20 mouse cellular contexts compared by ENCODE assay signal in genomic region chr10:69327362-69327761, GRCm38 (mm10). TPM values are rescaled to one million over a fixed set of nuclear protein-coding genes. Genes with fewer than 3 reads are reported as not detected.
DNase-seq lines count a peak whose midpoint lies in the region; ATAC-seq and TF ChIP-seq lines count a peak whose summit lies in the region.
"Had no signal": no experiment of that assay in that cellular context is flagged by ENCODE, and none has a peak within 500 bp of the region (broad histone marks: within the 10 kb centered on the region; RNA-seq: fewer than 3 reads in every experiment).

No protein-coding gene starts in this region.

- H3K9me3 ChIP-seq in midbrain, embryonic 14.5 days (ENCODE audit: control insufficient read depth, low read length), result no peaks in the 10 kb centered on the region
- no peaks in the 10 kb centered on the region for H3K9me3 ChIP-seq in midbrain, embryonic 13.5 days
- no peaks in the 10 kb centered on the region for H3K9me3 ChIP-seq in ES-Bruce4 (replicated peaks; ENCODE audit: control insufficient read depth, insufficient read depth, low read length, poor library complexity, severe bottlenecking)
- H3K9me3 ChIP-seq in stomach, embryonic 14.5 days (ENCODE audit: control insufficient read depth, low read depth, low read length), result no peaks in the 10 kb centered on the region
- no peaks in the 10 kb centered on the region for H3K9me3 ChIP-seq in lung, postnatal 0 days (ENCODE audit: low read length)
- H3K9me3 ChIP-seq: embryonic facial prominence, embryonic 10.5 days; forebrain, embryonic 13.5 days; hindbrain, embryonic 15.5 days had no signal

- 74% methylated on average over 8 of the region's 8 CpGs for WGBS in midbrain, embryonic 14.5 days
- WGBS in midbrain, embryonic 13.5 days, result 71% methylated on average over 8 of the region's 8 CpGs
- WGBS in stomach, embryonic 14.5 days, result 53% methylated on average over 8 of the region's 8 CpGs
- WGBS in lung, postnatal 0 days, result 59% methylated on average over 8 of the region's 8 CpGs

- no peak for TF ChIP-seq POLR2A in ES-Bruce4 (IDR thresholded peaks at IDR 0.05; ENCODE audit: insufficient read depth, low read length)

- H3K4me2 ChIP-seq in midbrain, embryonic 14.5 days (ENCODE audit: low read length), result no peak overlapping the region
- no peak overlapping the region for H3K4me2 ChIP-seq in midbrain, embryonic 13.5 days (replicated peaks)
- no peak overlapping the region for H3K4me2 ChIP-seq in stomach, embryonic 14.5 days (replicated peaks; ENCODE audit: low read depth, low read length)
- H3K4me2 ChIP-seq in lung, postnatal 0 days (replicated peaks; ENCODE audit: low read depth, low read length), result no peak overlapping the region
- H3K4me2 ChIP-seq: forebrain, embryonic 13.5 days; heart, embryonic 11.5 days; hindbrain, embryonic 15.5 days had no signal

- H3K4me3 ChIP-seq in midbrain, embryonic 14.5 days (replicated peaks; ENCODE audit: low read depth, low read length), result no peak overlapping the region
- H3K4me3 ChIP-seq in midbrain, embryonic 13.5 days (replicated peaks), result no peak overlapping the region
- peak overlapping the region; percentile 46 for H3K4me3 ChIP-seq in ES-Bruce4 (ENCODE audit: low read depth, low read length)
- no peak overlapping the region for H3K4me3 ChIP-seq in stomach, embryonic 14.5 days (ENCODE audit: low read depth, low read length)
- no peak overlapping the region for H3K4me3 ChIP-seq in lung, postnatal 0 days (ENCODE audit: low read depth, low read length)
- H3K4me3 ChIP-seq: embryonic facial prominence, embryonic 10.5 days; forebrain, embryonic 13.5 days; gastrocnemius, adult 2 months; hindbrain, embryonic 15.5 days had no signal

- TF ChIP-seq EP300 in ES-Bruce4 (IDR thresholded peaks at IDR 0.05; ENCODE audit: insufficient read depth, low read depth, low read length), result no peak
- no peak for TF ChIP-seq EP300 in lung, postnatal 0 days (IDR thresholded peaks at IDR 0.05)

- no peak overlapping the region for H3K9ac ChIP-seq in midbrain, embryonic 14.5 days (replicated peaks; ENCODE audit: low read length)
- H3K9ac ChIP-seq in midbrain, embryonic 13.5 days (replicated peaks), result no peak overlapping the region
- no peak overlapping the region for H3K9ac ChIP-seq in ES-Bruce4 (ENCODE audit: low read depth, poor library complexity, severe bottlenecking)
- no peak overlapping the region for H3K9ac ChIP-seq in stomach, embryonic 14.5 days (replicated peaks; ENCODE audit: low read depth, low read length)
- no peak overlapping the region for H3K9ac ChIP-seq in lung, postnatal 0 days (replicated peaks; ENCODE audit: low read depth)
- H3K9ac ChIP-seq: forebrain, embryonic 13.5 days; forebrain, postnatal 0 days; hindbrain, embryonic 15.5 days had no signal

- no peaks in the 10 kb centered on the region for H3K4me1 ChIP-seq in midbrain, embryonic 14.5 days (ENCODE audit: control insufficient read depth, insufficient read depth, low read length)
- peaks cover 11% of the 10 kb centered on the region for H3K4me1 ChIP-seq in midbrain, embryonic 13.5 days (replicated peaks)
- no peaks in the 10 kb centered on the region for H3K4me1 ChIP-seq in ES-Bruce4 (ENCODE audit: control insufficient read depth, insufficient read depth, low read length)
- H3K4me1 ChIP-seq in stomach, embryonic 14.5 days (ENCODE audit: control insufficient read depth, insufficient read depth, low read length), result no peaks in the 10 kb centered on the region
- no peaks in the 10 kb centered on the region for H3K4me1 ChIP-seq in lung, postnatal 0 days (ENCODE audit: insufficient read depth, low read depth, low read length)
- H3K4me1 ChIP-seq: embryonic facial prominence, embryonic 10.5 days had no signal

- DNase-seq in midbrain, embryonic 14.5 days, result no peak
- DNase-seq in ZHBTc4 (ENCODE audit: low read depth, low spot score), result peak; percentile 80
- DNase-seq in lung, postnatal 0 days (ENCODE audit: low spot score), result no peak
- DNase-seq: adrenal gland, adult 8-10 months; adrenal gland, postnatal 36 days; cerebellum, adult 2 months; cerebellum, postnatal 10 days; forebrain, postnatal 0 days; gastrocnemius, adult 2 months; gastrocnemius, postnatal 36 days; heart, adult 18-20 months had no signal

- no peaks in the 10 kb centered on the region for H3K36me3 ChIP-seq in midbrain, embryonic 14.5 days (ENCODE audit: control insufficient read depth, insufficient read depth, low read length)
- no peaks in the 10 kb centered on the region for H3K36me3 ChIP-seq in midbrain, embryonic 13.5 days
- H3K36me3 ChIP-seq in ES-Bruce4 (ENCODE audit: control insufficient read depth, insufficient read depth, low read length, poor library complexity, severe bottlenecking), result no peaks in the 10 kb centered on the region
- no peaks in the 10 kb centered on the region for H3K36me3 ChIP-seq in stomach, embryonic 14.5 days (ENCODE audit: control insufficient read depth, insufficient read depth, low read length)
- H3K36me3 ChIP-seq in lung, postnatal 0 days (ENCODE audit: insufficient read depth, low read length), result no peaks in the 10 kb centered on the region
- H3K36me3 ChIP-seq: hindbrain, embryonic 15.5 days had no signal

- no peaks in the 10 kb centered on the region for H3K27me3 ChIP-seq in midbrain, embryonic 14.5 days (ENCODE audit: control insufficient read depth, insufficient read depth, low read length)
- no peaks in the 10 kb centered on the region for H3K27me3 ChIP-seq in midbrain, embryonic 13.5 days
- H3K27me3 ChIP-seq in ES-Bruce4 (ENCODE audit: control insufficient read depth, insufficient read depth, low read length, poor library complexity, severe bottlenecking), result no peaks in the 10 kb centered on the region
- H3K27me3 ChIP-seq in stomach, embryonic 14.5 days (ENCODE audit: control insufficient read depth, insufficient read depth, low read length), result no peaks in the 10 kb centered on the region
- H3K27me3 ChIP-seq in lung, postnatal 0 days (replicated peaks; ENCODE audit: insufficient read depth, low read length), result no peaks in the 10 kb centered on the region
- H3K27me3 ChIP-seq: forebrain, embryonic 13.5 days; hindbrain, embryonic 15.5 days had no signal

- no peak for ATAC-seq in midbrain, embryonic 14.5 days (ENCODE audit: low FRiP score, low TSS enrichment)
- no peak for ATAC-seq in midbrain, embryonic 13.5 days
- 0 out of 2 replicates have a peak, but pooled peaks have one; percentile 42 for ATAC-seq in stomach, embryonic 14.5 days (ENCODE audit: insufficient number of reproducible peaks, insufficient read depth, low FRiP score, low read depth)
- no peak for ATAC-seq in lung, postnatal 0 days
- no peak for ATAC-seq in frontal cortex, adult (ENCODE audit: low TSS enrichment)
- no peak for ATAC-seq in granulocyte monocyte progenitor cell, adult 5-6 weeks (replicated peaks; ENCODE audit: poor library complexity, severe bottlenecking)
- ATAC-seq: forebrain, embryonic 13.5 days had no signal

- TF ChIP-seq CTCF in ES-Bruce4 (IDR thresholded peaks at IDR 0.05; ENCODE audit: low read depth, low read length), result no peak
- TF ChIP-seq CTCF in lung, postnatal 0 days (IDR thresholded peaks at IDR 0.05), result no peak

- 0 out of 2 replicates have a peak overlapping the region, but pooled peaks have one; percentile 13 for H3K27ac ChIP-seq in midbrain, embryonic 14.5 days (replicated peaks; ENCODE audit: low read depth, low read length)
- H3K27ac ChIP-seq in midbrain, embryonic 13.5 days, result no peak overlapping the region
- H3K27ac ChIP-seq in ES-Bruce4 (ENCODE audit: insufficient read depth, low read length), result peak overlapping the region; percentile 65
- H3K27ac ChIP-seq in stomach, embryonic 14.5 days (ENCODE audit: low read length), result no peak overlapping the region
- no peak overlapping the region for H3K27ac ChIP-seq in lung, postnatal 0 days (ENCODE audit: low read length)
- H3K27ac ChIP-seq: embryonic facial prominence, embryonic 10.5 days; forebrain, embryonic 13.5 days; hindbrain, embryonic 15.5 days had no signal

RNA-seq across cellular contexts. Expression of gene Cdk1, which starts 25.4 kb away (rescaled TPM):
- 60.5 and 94.2 TPM in 2 replicates for polyA plus RNA-seq in midbrain, embryonic 14.5 days (2014; fragmentation: Nextera tagmentation; extraction: Ambion mirVana)
- 149 and 181 TPM in 2 replicates for polyA plus RNA-seq in midbrain, embryonic 13.5 days (2015; fragmentation: Nextera tagmentation; extraction: Ambion mirVana)
- 402 and 415 TPM in 2 replicates for polyA plus RNA-seq in ES-Bruce4 (2011; ENCODE audit: insufficient read depth, insufficient read length, low read depth, missing spikeins)
- 454 and 467 TPM in 2 replicates for polyA plus RNA-seq in stomach, embryonic 14.5 days (2014; fragmentation: Nextera tagmentation; extraction: Ambion mirVana)
- polyA plus RNA-seq in lung, postnatal 0 days (2015; fragmentation: Nextera tagmentation; extraction: Ambion mirVana), result 46.4 and 46.5 TPM in 2 replicates
- 82.5 and 104 TPM in 2 replicates for total RNA-seq in granulocyte monocyte progenitor cell, adult 5-6 weeks (2014; fragmentation: Nextera tagmentation)
- total RNA-seq in granulocyte monocyte progenitor cell, adult 5-6 weeks (2017), result 302 and 371 TPM in 2 replicates
- total RNA-seq: gastrocnemius, adult 2 months had no signal

Comparison
In these comparisons a context has a peak if more than half of its experiments do, and no peak if none do; other contexts are left out.
1. H3K27ac ChIP-seq: peak in midbrain, embryonic 14.5 days (single experiment) and ES-Bruce4 (single experiment); none in midbrain, embryonic 13.5 days (single experiment), stomach, embryonic 14.5 days (single experiment) and lung, postnatal 0 days (single experiment).